Mouse (Mus musculus): ENCODE measurements at regions not wholly inside any gene's neighbourhood (a gene's known extent, or its start where the extent isn't known, plus 50 kb on each side); places are given as distances from the start of the nearest gene placed in this dataset.

GRCm38 (mm10) chrX:99402841-99403520 lies 68.1 kb downstream of the Pja1 start:
- TF ChIP-seq CEBPB (IDR thresholded peaks at IDR 0.05; ENCODE audit: low read depth) (no peak), CTCF (IDR thresholded peaks at IDR 0.05; ENCODE audit: control insufficient read depth, insufficient read depth, insufficient read length) (no peak), MYOD1 (IDR thresholded peaks at IDR 0.05; ENCODE audit: control insufficient read depth, insufficient read length, low read depth) (no peak)
